Mouse (Mus musculus): ENCODE measurements at regions not wholly inside any gene's neighbourhood (a gene's known extent, or its start where the extent isn't known, plus 50 kb on each side); places are given as distances from the start of the nearest gene placed in this dataset.

DNA sequence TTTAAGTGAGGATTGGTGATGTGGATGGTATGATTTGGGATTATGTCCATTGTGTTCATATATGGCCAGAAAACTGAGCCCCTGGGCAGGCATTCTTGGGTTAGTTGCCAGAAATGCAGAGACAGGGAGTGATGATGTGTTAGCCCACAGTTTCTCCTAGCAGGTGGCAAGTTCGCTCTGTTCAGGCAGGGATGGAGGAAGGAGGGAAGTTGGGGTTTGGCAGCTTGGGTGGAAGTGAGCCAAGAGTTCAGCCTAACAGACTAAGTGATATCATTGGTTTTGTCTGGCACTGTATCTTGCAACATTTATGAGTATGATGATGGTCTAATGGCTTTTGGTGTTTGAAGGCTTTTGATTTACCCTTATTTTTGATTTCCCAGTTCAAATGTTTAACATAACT lies 3806.5 kb upstream of the Gm7489 start:
- no peak for TF ChIP-seq CTCF (IDR thresholded peaks at IDR 0.05; ENCODE audit: low read depth)
- TF ChIP-seq EP300 (IDR thresholded peaks at IDR 0.05; ENCODE audit: low read depth) = no peak
